Mouse (Mus musculus): ENCODE results near the gene Tekt2.

GRCm38 (mm10) chr4:126278565-126278915 is 46.9 kb downstream of the Tekt2 start:
- no peak for TF ChIP-seq CTCF (IDR thresholded peaks at IDR 0.05)
- no peak for TF ChIP-seq EP300 (IDR thresholded peaks at IDR 0.05)
